Mouse (Mus musculus) left cerebral cortex, postnatal 14 days (tissue): Measurements from ENCODE around the gene Olfr414. TPM values are rescaled to one million over a fixed set of nuclear protein-coding genes. Genes with fewer than 3 reads are reported as not detected.

ENCODE experiments used
- DNase-seq, 2 experiments: peaks; one replicate each; pipeline ENCODE4 v3.0.0; 2021 to 2022; ENCODE audit warnings: low spot score in 2 of 2, mixed read lengths in 1 of 2
- intact Hi-C: fragments of 180-260 bp; cut with DNase I; formaldehyde crosslinking; loops from one replicate; pipeline ENCODE4 v1.15.1; 2025
- long read RNA-seq, 2 experiments: library from polyadenylated mRNA; stranded (forward); transcript quantifications; one replicate each; pipeline ENCODE4 v2.0.0; 2021
- total RNA-seq, 2 experiments: library from RNA; stranded (reverse); gene quantifications; 2 replicates each; pipeline ENCODE4 v1.2.3; 2021

Gene Olfr414
- not detected for total RNA-seq
- long read RNA-seq, experiment 1: 0 reads
- long read RNA-seq, experiment 2: 0 reads

DNA sequence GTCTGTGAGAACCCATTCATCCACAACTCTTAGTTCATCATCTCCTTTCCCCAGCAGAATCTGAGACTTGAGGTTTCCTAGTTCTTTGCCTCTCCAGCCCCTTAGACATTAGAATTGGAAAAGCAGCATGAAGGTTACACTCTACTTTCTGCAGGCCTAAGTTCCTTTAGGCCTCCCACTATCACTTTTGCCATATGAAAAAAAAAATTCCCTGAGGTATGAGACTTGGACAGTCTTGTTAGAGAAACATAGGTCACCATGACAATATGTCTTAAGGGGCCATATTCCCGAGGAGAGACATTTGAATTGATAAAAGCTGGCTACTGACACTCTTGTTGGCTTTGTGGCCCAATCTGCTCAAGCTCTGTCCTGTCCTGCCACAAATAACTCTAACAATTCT is at the start of gene Olfr414:
Gene Olfr414 (plus strand): TSS at position 301 of the 400 bp plus-strand sequence.
- DNase-seq: no peak
- intact Hi-C loops: no loop called here

DNA sequence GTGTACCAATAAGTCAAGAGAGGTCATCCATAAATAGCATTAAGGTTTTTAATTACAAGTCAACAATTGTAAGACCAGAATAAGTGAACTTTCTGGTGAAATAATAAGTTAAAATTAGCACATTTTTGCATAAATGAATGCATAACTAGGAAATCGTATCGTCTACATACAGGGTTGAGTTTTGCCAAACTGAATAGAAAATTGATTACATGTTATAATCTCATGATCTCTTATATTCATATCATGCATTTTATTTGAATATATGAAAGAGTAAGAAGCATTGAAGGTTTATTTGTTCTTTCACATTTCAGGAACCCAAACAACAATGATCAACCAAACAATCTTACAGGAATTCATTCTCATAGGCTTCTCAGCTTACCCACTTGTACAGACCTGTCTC is 33.1 kb upstream of the Olfr414 start, which contains the start of gene Olfr248:
Gene Olfr248 (plus strand): TSS at position 301 of the 400 bp plus-strand sequence.
- DNase-seq: no peak
- intact Hi-C loops: no loop called here

DNA sequence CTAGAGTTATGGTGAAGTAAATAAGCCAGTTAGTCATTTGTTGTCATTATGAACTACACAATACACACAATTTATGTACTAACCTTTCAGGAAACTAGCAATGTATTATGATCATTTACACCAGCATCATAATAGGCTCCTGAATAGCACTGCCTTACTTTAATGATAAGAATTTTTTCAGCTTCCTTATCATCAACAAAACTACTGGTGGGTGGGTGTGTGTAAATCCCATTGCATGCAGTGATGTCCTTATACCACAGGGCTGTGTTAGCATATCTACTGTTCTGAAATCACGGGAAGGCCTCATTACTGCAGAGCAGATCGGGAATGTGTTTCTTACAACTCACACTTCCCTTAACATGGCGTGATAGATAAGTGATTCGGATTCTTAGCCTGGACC is 905 bp upstream of the Olfr414 start:
- no peak for DNase-seq
- intact Hi-C loops: no loop called here

DNA sequence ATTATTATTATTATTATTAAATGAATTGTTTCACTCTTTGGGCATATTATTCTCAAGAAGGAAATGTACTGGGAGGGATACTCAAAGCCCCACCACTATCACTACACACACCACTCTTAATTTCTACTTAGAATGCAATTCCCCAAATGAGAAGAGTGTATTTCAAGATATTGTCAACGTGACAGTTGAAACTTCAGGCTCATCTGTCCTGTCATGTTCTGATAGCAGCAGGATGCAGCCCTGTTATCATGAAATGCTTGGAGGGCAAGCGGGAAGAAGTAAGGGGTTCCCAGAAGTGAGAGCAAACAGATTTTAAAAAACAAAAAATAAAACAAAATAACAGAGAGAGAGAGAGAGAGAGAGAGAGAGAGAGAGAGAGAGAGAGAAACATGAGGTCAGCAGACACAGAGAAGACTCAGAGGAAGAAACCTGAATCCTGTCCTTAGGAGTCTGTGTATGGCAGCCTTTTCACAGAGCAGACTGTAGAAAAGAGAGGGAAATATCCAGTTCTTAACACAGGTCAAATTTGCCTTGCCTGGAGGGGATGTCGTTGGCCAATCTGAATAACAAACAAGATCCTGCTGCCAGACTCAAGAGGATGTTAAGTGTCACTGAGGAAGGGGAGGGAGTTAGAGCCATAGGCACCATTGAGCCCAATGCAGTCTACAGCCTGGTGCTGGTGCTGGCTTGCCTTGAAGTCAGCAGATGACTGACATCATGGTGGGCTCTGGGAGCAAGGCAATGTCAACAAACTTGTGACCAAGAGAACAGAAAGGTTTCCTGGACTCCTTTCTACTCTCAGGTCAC is 2.5 kb downstream of the Olfr414 start:
- DNase-seq: no peak
- intact Hi-C loops: no loop called here

DNA sequence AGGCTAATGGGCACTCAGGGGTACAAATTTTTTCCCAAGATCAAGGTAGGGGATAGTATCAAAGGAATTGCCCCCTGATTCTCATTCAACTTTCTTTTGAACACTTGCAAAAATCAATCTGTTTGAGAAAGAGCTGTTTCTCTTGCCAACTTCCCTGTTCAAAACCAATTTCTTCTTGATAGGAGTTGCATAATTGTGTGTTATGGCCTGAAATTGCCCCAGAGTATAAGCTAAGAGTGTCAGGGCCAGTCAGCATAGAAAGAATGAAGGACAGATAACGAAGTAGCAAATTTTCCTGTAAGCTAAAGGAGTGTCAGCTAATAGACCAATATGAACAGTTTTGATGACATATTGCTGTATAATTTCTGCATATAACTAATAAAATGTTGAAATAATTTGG is 3.5 kb downstream of the Olfr414 start:
- intact Hi-C loops: no loop called here
- DNase-seq: no peak

DNA sequence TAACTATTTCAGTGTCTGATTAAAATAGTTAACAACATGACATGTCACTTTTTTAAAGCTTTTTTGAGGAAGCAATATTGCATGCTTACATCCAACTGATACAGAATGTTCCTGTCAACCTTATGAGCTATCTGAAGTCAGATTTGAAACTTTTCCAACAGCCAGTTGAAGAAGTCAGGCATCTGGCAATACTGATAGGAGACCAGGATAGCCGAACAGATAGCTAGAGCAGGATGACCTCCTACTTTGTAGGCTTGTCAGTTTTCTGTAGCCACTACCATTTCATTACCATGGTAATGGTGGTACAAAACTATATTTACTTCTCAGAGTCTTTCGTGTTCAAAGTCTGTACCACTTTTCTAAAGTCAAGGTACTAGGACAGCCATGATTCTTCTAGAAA is 4.5 kb downstream of the Olfr414 start:
- DNase-seq: no peak
- intact Hi-C loops: no loop called here

DNA sequence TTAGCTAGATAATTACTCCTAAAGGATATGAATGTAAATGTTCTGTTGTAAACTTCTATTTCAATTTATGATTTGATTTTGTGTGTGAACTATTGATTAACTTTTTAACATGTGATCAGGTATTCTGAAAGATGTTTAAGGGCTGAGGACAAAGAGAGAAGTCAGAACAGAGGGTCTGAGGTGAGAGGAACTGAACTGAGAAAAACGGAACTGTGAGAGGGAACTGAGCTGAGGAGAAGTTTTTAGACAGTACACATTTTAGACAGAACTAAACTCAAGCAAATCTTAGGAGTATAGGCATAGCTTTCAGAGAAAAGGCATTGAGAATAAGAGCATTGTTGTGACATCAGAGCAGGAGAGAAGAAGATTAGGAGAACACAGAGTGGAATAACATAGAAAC is 10.3 kb downstream of the Olfr414 start:
- no peak for DNase-seq
- intact Hi-C loops: no loop called here

DNA sequence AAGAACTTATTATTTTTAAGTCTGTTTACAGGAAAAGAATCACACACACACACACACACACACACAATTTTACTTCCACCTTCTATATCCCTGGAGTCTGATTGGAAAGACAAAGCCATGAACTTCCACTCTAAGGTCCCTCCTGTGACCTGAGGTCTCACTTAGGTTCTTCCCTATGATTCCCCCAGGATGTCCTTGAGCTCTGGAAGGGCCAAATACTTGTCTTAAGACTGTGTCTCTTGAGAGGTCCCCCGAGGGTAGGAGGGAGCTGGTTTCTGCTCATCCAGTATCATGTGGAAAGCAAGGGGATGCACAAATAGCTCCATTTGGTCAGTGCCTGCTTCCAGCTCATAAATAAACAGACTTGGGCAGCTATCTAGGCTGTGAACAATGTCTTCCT is 17.9 kb downstream of the Olfr414 start, which contains the start of gene Olfr220:
Gene Olfr220 (plus strand): TSS at position 301 of the 400 bp plus-strand sequence.
- DNase-seq: no peak
- intact Hi-C loops: no loop called here

DNA sequence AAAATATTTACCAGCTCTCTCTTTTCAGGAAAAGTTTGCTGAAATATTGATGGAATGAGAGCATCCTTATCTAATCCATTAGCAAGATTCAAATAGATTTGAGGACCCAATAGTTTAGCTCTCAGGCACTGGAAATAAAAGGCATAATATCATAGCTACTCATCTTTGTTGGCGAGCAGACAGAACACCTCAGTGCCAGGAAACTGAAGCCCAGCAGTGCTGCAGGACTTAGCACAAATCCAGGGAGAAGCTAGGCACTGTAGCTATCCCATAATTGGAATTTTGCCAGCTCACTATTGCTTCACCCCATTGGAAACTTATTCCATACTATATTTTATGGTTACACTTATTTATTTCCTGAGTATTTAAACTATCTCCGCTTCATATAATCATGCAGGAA is 31.2 kb downstream of the Olfr414 start:
- no peak for DNase-seq
- intact Hi-C loops: no loop called here

DNA sequence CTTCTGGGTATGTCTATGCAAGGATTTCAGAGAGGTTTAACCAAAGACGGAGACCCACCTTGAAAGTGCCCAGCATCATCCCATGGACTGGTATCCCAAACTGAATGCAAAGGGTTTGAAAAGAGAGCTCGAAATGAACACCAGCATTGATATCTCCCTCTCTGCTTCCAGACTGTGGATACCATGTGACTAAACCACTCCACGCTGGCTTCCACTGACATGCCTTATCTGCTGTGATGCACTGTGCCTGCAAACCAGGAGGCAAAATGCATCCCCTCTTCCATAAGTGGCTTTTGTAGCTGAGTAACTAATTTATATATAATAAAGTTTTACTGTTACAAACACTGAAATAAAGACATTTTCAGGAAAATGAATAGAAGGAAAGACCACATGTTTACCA is 41.5 kb downstream of the Olfr414 start:
- intact Hi-C loops: loop anchor here (5.0 to 10.0 kb wide), 2 partner anchors 351 to 1008 kb away; no protein-coding TSS in a partner anchor
- DNase-seq: no peak

DNA sequence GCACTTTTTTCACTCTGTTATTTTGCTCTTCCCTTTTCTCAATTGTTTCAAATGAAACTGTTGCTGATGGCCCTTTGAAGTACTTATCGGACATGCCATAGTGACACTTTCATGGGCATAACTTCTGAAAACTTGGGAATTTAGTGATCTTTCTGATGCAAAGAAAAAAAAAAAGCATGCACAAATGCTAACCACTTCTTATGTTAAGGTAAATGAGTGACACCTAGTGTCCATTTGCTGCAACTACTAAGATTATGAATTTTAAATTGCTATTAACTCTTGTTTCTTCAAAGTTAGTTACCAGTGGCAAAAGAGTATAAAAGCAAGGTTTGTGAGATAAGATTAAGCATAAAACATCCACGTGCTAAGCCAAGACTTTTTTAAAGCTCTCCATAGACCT is 42.4 kb downstream of the Olfr414 start:
- peak; percentile 12 to 67 for DNase-seq
- intact Hi-C loops: loop anchor here (5.0 to 10.0 kb wide), 2 partner anchors 351 to 1009 kb away; no protein-coding TSS in a partner anchor

DNA sequence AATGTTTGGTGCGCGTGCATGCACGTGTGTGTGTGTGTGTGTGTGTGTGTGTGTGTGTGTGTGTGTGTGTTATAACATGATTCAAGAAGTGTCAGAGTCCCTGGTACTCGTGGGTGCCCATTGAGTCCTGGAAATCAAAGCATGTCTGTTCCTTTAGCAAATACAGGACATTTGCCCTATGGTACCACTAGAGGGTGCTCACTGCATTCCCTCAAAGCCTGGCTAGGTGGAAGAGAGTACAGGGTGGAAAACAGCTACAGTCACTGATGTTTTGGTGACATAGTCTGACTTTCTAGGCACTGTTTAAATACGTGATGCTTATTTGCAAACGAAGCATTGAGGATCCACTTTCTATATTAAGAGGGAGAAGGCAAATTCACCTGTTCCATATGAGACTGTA is 45.9 kb downstream of the Olfr414 start:
- peak; percentile 67 to 75 for DNase-seq
- intact Hi-C loops: loop anchor here (5.0 to 10.0 kb wide), 3 partner anchors 355 to 1012 kb away; no protein-coding TSS in a partner anchor

DNA sequence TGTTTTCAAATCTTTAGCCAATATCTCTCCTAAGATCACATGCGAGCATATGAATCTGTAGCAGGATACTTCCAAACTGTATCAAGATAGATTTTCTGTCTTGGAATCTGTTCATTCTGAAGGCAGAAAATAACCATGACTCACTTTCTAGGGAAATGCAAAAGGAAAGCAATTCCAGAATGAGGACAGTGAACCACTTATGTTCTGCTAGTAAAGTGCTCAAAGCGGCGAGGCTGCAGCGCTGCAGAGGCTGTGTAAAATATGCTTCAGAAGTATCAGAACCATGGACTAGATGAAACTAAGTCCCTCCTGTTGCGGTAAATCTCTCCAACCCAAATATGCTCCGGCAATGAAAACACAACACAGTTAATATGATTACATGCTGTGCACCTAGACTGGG is 58.7 kb downstream of the Olfr414 start:
- intact Hi-C loops: no loop called here
- peak; percentile 42 to 55 for DNase-seq

Other genes starting within 250 kb of the Olfr414 start
- not detected for gene Olfr419, start 172.0 kb upstream of the Olfr414 start, total RNA-seq
- not detected for gene Mptx1, start 93.5 kb upstream of the Olfr414 start, total RNA-seq
- gene Olfr417, start 58.9 kb upstream of the Olfr414 start, total RNA-seq: not detected
- gene Olfr248, start 33.0 kb upstream of the Olfr414 start, total RNA-seq: not detected
- not detected for gene Olfr220, start 18.0 kb downstream of the Olfr414 start, total RNA-seq
- 10 to 100 TPM; 57.5 to 64.6 TPM for gene Fmn2, start 77.8 kb downstream of the Olfr414 start, total RNA-seq